Mouse (Mus musculus): ENCODE measurements around the gene Ndufab1. TPM values are rescaled to one million over a fixed set of nuclear protein-coding genes. Genes with fewer than 3 reads are reported as not detected.

Ndufab1 gene
- 813 TPM for polyA plus RNA-seq (2012; fragmentation: generic; extraction: Trizol)
- long read RNA-seq, experiment 1, transcript Ndufab1-203 (5 exons, 1,416 nt) = major isoform, 142 of 161 reads
- long read RNA-seq, experiment 1, transcript Ndufab1-201 (5 exons, 3,479 nt) = minor isoform, 15 of 161 reads
- long read RNA-seq, experiment 1, partial matches to known transcripts = 1 of 161 reads
- long read RNA-seq, experiment 1, other reads (novel, unspliced or antisense) = 3 of 161 reads
- long read RNA-seq, experiment 2, transcript Ndufab1-203 (5 exons, 1,416 nt) = minor isoform, 21 of 59 reads
- long read RNA-seq, experiment 2, transcript Ndufab1-201 (5 exons, 3,479 nt) = major isoform, 37 of 59 reads
- long read RNA-seq, experiment 2, partial matches to known transcripts = 0 of 59 reads
- long read RNA-seq, experiment 2, other reads (novel, unspliced or antisense) = 1 of 59 reads

GRCm38 (mm10) chr7:122101747-122102244, at the start of gene Ndufab1:
Ndufab1 (minus strand) TSS chr7:122101886.
- H3K27me3 ChIP-seq (ENCODE audit: control insufficient read depth, insufficient read depth, insufficient read length) = no peaks in the 10 kb centered on the region
- H3ac ChIP-seq (ENCODE audit: control insufficient read depth, insufficient read length, low read depth) = peak within 1 kb of the TSS; percentile 80
- H3K79me2 ChIP-seq (ENCODE audit: control insufficient read depth, insufficient read depth) = peaks cover 48% of the 10 kb centered on the region
- H3K4me3 ChIP-seq (ENCODE audit: insufficient read depth, poor library complexity, severe bottlenecking) = peak within 1 kb of the TSS; percentile 68
- peaks cover 38% of the 10 kb centered on the region for H3K79me3 ChIP-seq (ENCODE audit: low read depth)
- TF ChIP-seq CTCF (IDR thresholded peaks at IDR 0.05; ENCODE audit: control insufficient read depth, insufficient read depth, insufficient read length) = peak; percentile 95
- TF ChIP-seq FOSL1 (IDR thresholded peaks at IDR 0.05; ENCODE audit: insufficient read depth, low read length, poor library complexity, severe bottlenecking) = no peak
- H3K36me3 ChIP-seq (ENCODE audit: control insufficient read depth, insufficient read depth) = peaks cover 21% of the 10 kb centered on the region

GRCm38 (mm10) chr7:122140991-122141390, 39.3 kb upstream of the Ndufab1 start:
- no peaks in the 10 kb centered on the region for H3K79me2 ChIP-seq (ENCODE audit: control insufficient read depth, insufficient read depth)
- no peak overlapping the region for H3K4me3 ChIP-seq (ENCODE audit: insufficient read depth, poor library complexity, severe bottlenecking)
- no peak for TF ChIP-seq MYOD1 (IDR thresholded peaks at IDR 0.05; ENCODE audit: control insufficient read depth, insufficient read length, low read depth)
- TF ChIP-seq MYOG (IDR thresholded peaks at IDR 0.05; ENCODE audit: control insufficient read depth, extremely low read depth, insufficient read length) = no peak
- no peak for TF ChIP-seq MAX (IDR thresholded peaks at IDR 0.05)
- no peak for TF ChIP-seq USF1 (IDR thresholded peaks at IDR 0.05; ENCODE audit: low read depth)
- no peak for TF ChIP-seq CTCF (IDR thresholded peaks at IDR 0.05; ENCODE audit: control insufficient read depth, insufficient read depth, insufficient read length)
- TF ChIP-seq FOSL1 (IDR thresholded peaks at IDR 0.05; ENCODE audit: insufficient read depth, low read length, poor library complexity, severe bottlenecking) = no peak
- H3K27me3 ChIP-seq (ENCODE audit: control insufficient read depth, insufficient read depth, insufficient read length) = no peaks in the 10 kb centered on the region
- H3ac ChIP-seq (ENCODE audit: control insufficient read depth, insufficient read length, low read depth) = no peak overlapping the region
- H3K79me3 ChIP-seq (ENCODE audit: low read depth) = no peaks in the 10 kb centered on the region
- peaks cover 68% of the 10 kb centered on the region for H3K36me3 ChIP-seq (ENCODE audit: control insufficient read depth, insufficient read depth)

DNA sequence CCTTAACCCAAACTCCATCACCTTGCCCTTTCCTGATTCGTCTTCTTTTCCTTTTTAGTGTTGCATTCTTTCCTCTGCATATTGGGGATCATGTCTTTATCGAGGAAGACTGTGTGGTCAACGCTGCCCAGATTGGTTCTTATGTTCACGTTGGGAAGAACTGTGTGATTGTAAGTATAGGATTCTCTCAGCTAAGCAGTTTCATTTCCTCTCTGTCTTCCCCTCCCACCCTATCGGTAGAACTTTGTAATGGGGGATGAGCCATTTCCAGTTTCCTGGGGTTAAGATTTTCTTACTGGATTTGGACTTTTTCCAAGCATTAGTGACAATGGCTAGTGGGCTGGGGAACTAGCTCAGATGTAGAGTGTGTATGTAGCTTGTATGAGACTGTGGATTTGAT, 36.5 kb upstream of the Ndufab1 start:
- Histone ChIP-seq H3ac (ENCODE audit: control insufficient read depth, insufficient read length, low read depth) (no peak overlapping the region), H3K27me3 (ENCODE audit: control insufficient read depth, insufficient read depth, insufficient read length) (no peaks in the 10 kb centered on the region), H3K79me2 (ENCODE audit: control insufficient read depth, insufficient read depth) (peaks cover 16% of the 10 kb centered on the region), H3K79me3 (ENCODE audit: low read depth) (peaks cover 5% of the 10 kb centered on the region), H3K36me3 (ENCODE audit: control insufficient read depth, insufficient read depth) (peaks cover 62% of the 10 kb centered on the region), H3K4me3 (ENCODE audit: insufficient read depth, poor library complexity, severe bottlenecking) (no peak overlapping the region)
- no peak for TF ChIP-seq MYOG (IDR thresholded peaks at IDR 0.05; ENCODE audit: control insufficient read depth, extremely low read depth, insufficient read length)
- TF ChIP-seq MYOD1 (IDR thresholded peaks at IDR 0.05; ENCODE audit: control insufficient read depth, insufficient read length, low read depth) = no peak
- TF ChIP-seq CTCF (IDR thresholded peaks at IDR 0.05; ENCODE audit: control insufficient read depth, insufficient read depth, insufficient read length) = no peak
- TF ChIP-seq CEBPB (IDR thresholded peaks at IDR 0.05; ENCODE audit: low read depth) = no peak
- TF ChIP-seq FOSL1 (IDR thresholded peaks at IDR 0.05; ENCODE audit: insufficient read depth, low read length, poor library complexity, severe bottlenecking) = no peak

- peaks cover 24% of the 10 kb centered on the region for H3K79me2 ChIP-seq (ENCODE audit: control insufficient read depth, insufficient read depth)
- peaks cover 57% of the 10 kb centered on the region for H3K36me3 ChIP-seq (ENCODE audit: control insufficient read depth, insufficient read depth)
- no peak overlapping the region for H3K4me3 ChIP-seq (ENCODE audit: insufficient read depth, poor library complexity, severe bottlenecking)
- H3K27me3 ChIP-seq (ENCODE audit: control insufficient read depth, insufficient read depth, insufficient read length) = no peaks in the 10 kb centered on the region
- H3K79me3 ChIP-seq (ENCODE audit: low read depth) = peaks cover 6% of the 10 kb centered on the region
- TF ChIP-seq MYOG (IDR thresholded peaks at IDR 0.05; ENCODE audit: control insufficient read depth, extremely low read depth, insufficient read length) (no peak), MYOD1 (IDR thresholded peaks at IDR 0.05; ENCODE audit: control insufficient read depth, insufficient read length, low read depth) (no peak), MAX (IDR thresholded peaks at IDR 0.05) (no peak), FOSL1 (IDR thresholded peaks at IDR 0.05; ENCODE audit: insufficient read depth, low read length, poor library complexity, severe bottlenecking) (no peak), CEBPB (IDR thresholded peaks at IDR 0.05; ENCODE audit: low read depth) (no peak)
- H3ac ChIP-seq (ENCODE audit: control insufficient read depth, insufficient read length, low read depth) = no peak overlapping the region
These were observed 35.4 kb upstream of the Ndufab1 start for GRCm38 (mm10) chr7:122137071-122137470.

DNA sequence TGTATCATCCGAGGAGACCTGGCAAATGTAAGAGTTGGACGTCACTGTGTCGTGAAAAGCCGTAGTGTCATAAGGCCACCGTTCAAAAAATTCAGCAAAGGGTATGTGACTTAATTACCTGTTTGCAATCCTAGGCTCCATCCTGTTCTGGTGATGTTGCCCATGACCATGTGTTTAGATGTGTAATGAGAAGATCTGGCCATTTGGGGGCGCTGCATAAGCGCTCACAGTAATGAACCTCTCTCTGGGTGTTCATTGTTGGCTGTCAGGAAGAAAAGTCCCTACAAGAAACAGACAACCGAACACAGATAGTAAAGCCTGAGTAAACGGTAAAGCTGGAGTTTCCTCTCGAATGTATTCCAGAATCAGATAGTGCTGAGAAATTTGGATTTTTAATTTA, 33.4 kb upstream of the Ndufab1 start:
- Histone ChIP-seq H3K4me3 (ENCODE audit: insufficient read depth, poor library complexity, severe bottlenecking) (no peak overlapping the region), H3K27me3 (ENCODE audit: control insufficient read depth, insufficient read depth, insufficient read length) (no peaks in the 10 kb centered on the region), H3ac (ENCODE audit: control insufficient read depth, insufficient read length, low read depth) (no peak overlapping the region), H3K36me3 (ENCODE audit: control insufficient read depth, insufficient read depth) (peaks cover 45% of the 10 kb centered on the region), H3K79me2 (ENCODE audit: control insufficient read depth, insufficient read depth) (peaks cover 43% of the 10 kb centered on the region), H3K79me3 (ENCODE audit: low read depth) (peaks cover 14% of the 10 kb centered on the region)
- TF ChIP-seq CEBPB (IDR thresholded peaks at IDR 0.05; ENCODE audit: low read depth) (no peak), USF1 (IDR thresholded peaks at IDR 0.05; ENCODE audit: low read depth) (no peak), MYOG (IDR thresholded peaks at IDR 0.05; ENCODE audit: control insufficient read depth, extremely low read depth, insufficient read length) (no peak), CTCF (IDR thresholded peaks at IDR 0.05; ENCODE audit: control insufficient read depth, insufficient read depth, insufficient read length) (no peak), MAX (IDR thresholded peaks at IDR 0.05) (no peak), MYOD1 (IDR thresholded peaks at IDR 0.05; ENCODE audit: control insufficient read depth, insufficient read length, low read depth) (no peak), FOSL1 (IDR thresholded peaks at IDR 0.05; ENCODE audit: insufficient read depth, low read length, poor library complexity, severe bottlenecking) (no peak)

DNA sequence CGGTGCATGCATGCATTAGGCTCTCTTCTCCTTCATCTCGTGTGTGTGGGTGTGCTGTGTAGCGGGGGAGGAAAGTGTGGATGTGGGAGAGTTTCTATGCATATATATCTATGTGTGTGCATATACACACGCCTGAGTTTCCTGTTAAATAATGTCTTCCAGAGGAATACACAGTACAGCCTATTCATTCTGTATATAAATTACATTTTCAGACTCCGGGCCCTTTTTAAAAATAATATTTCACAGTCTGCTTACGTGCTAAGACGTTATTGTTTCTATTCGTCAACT, 31.6 kb upstream of the Ndufab1 start:
- TF ChIP-seq USF1 (IDR thresholded peaks at IDR 0.05; ENCODE audit: low read depth) (no peak), MYOD1 (IDR thresholded peaks at IDR 0.05; ENCODE audit: control insufficient read depth, insufficient read length, low read depth) (no peak), CTCF (IDR thresholded peaks at IDR 0.05; ENCODE audit: control insufficient read depth, insufficient read depth, insufficient read length) (no peak), MAX (IDR thresholded peaks at IDR 0.05) (no peak), MYOG (IDR thresholded peaks at IDR 0.05; ENCODE audit: control insufficient read depth, extremely low read depth, insufficient read length) (no peak), CEBPB (IDR thresholded peaks at IDR 0.05; ENCODE audit: low read depth) (no peak), FOSL1 (IDR thresholded peaks at IDR 0.05; ENCODE audit: insufficient read depth, low read length, poor library complexity, severe bottlenecking) (no peak)

More for the DNA sequence above, 31.6 kb upstream of the Ndufab1 start:
- Histone ChIP-seq H3K36me3 (ENCODE audit: control insufficient read depth, insufficient read depth) (peaks cover 40% of the 10 kb centered on the region), H3ac (ENCODE audit: control insufficient read depth, insufficient read length, low read depth) (peak overlapping the region; percentile 73), H3K79me3 (ENCODE audit: low read depth) (peaks cover 14% of the 10 kb centered on the region), H3K79me2 (ENCODE audit: control insufficient read depth, insufficient read depth) (peaks cover 48% of the 10 kb centered on the region), H3K4me3 (ENCODE audit: insufficient read depth, poor library complexity, severe bottlenecking) (peak overlapping the region; percentile 71), H3K27me3 (ENCODE audit: control insufficient read depth, insufficient read depth, insufficient read length) (no peaks in the 10 kb centered on the region)
